Mouse (Mus musculus) Patski (cell line): ENCODE measurements around the gene Lamc2. TPM values are rescaled to one million over a fixed set of nuclear protein-coding genes. Genes with fewer than 3 reads are reported as not detected.

Source experiments
- ATAC-seq: fragments of 100-300 bp; one replicate; pipeline ENCODE4 v1.8.0; 2021
- CTCF ChIA-PET: fragments of 350-600 bp; sonication (Branson Sonifier 250); formaldehyde crosslinking; loops from one replicate; lab custom pipeline; 2022; ENCODE audit warnings: inconsistent platforms; lab: Charles Lee
- POLR2A ChIA-PET: fragments of 350-600 bp; sonication (Branson Sonifier 250); formaldehyde crosslinking; loops from one replicate; lab custom pipeline; 2022; ENCODE audit warnings: antibody characterized with exemption, inconsistent platforms; lab: Charles Lee
- DNase-seq: peaks from one replicate; pipeline ENCODE4 v3.0.0-alpha.2; 2011; ENCODE audit warnings: low read depth, low spot score
- H3K27me3 ChIP-seq: fragments of 371-371 bp; one replicate; pipeline ENCODE4 v1.5.1; 2021
- CTCF ChIP-seq: fragments of 100-300 bp; IDR thresholded peaks from one replicate; pipeline ENCODE4 v1.5.1; 2021
- in situ Hi-C: fragments of 300-500 bp; cut with MboI; formaldehyde crosslinking; loops from 3 replicates; pipeline ENCODE4 v1.11.1; 2018; ENCODE audit warnings: low pct_unique_long_range_greater_than_20kb, mixed read lengths
- polyA plus RNA-seq: library from polyadenylated mRNA; unstranded; gene quantifications from one replicate; pipeline ENCODE4 v1.2.3, GENCODE M21; 2021

Gene Lamc2
- polyA plus RNA-seq, 1 experiment from 2014 or later = 5.6 TPM

- no peak for ATAC-seq
- in situ Hi-C loops = no loop called here
- POLR2A ChIA-PET = no interaction called here
- no peak for DNase-seq
- CTCF ChIA-PET = interaction anchor here (1.0 kb wide), 1 partner anchor 27 kb away, joined by 3 read pairs; no protein-coding TSS in a partner anchor
- no peak for TF ChIP-seq CTCF
- H3K27me3 ChIP-seq = no peaks in the 10 kb centered on the region
Observed at GRCm38 (mm10) chr1:153073441-153073840, 112.8 kb downstream of the Lamc2 start.

Other genes starting within 250 kb of the Lamc2 start
- 0.14 TPM for gene Nmnat2, start 231.5 kb downstream of the Lamc2 start, polyA plus RNA-seq
- gene Lamc1, start 146.3 kb upstream of the Lamc2 start, polyA plus RNA-seq = 93.8 TPM
- 0.13 TPM for gene Shcbp1l, start 238.7 kb upstream of the Lamc2 start, polyA plus RNA-seq